Mouse (Mus musculus) Patski (cell line): ENCODE results near the gene Entpd6. TPM values are rescaled to one million over a fixed set of nuclear protein-coding genes. Genes with fewer than 3 reads are reported as not detected.
A peak's percentile ranks its signal among the peaks of the same experiment; 100 is the strongest.

ENCODE experiments used
- ATAC-seq: fragments of 100-300 bp; one replicate; pipeline ENCODE4 v1.8.0; 2021
- CTCF ChIA-PET: fragments of 350-600 bp; sonication (Branson Sonifier 250); formaldehyde crosslinking; loops from one replicate; lab custom pipeline; 2022; ENCODE audit warnings: inconsistent platforms; lab: Charles Lee
- POLR2A ChIA-PET: fragments of 350-600 bp; sonication (Branson Sonifier 250); formaldehyde crosslinking; loops from one replicate; lab custom pipeline; 2022; ENCODE audit warnings: antibody characterized with exemption, inconsistent platforms; lab: Charles Lee
- DNase-seq: peaks from one replicate; pipeline ENCODE4 v3.0.0-alpha.2; 2011; ENCODE audit warnings: low read depth, low spot score
- H3K27me3 ChIP-seq: fragments of 371-371 bp; one replicate; pipeline ENCODE4 v1.5.1; 2021
- CTCF ChIP-seq: fragments of 100-300 bp; IDR thresholded peaks from one replicate; pipeline ENCODE4 v1.5.1; 2021
- in situ Hi-C: fragments of 300-500 bp; cut with MboI; formaldehyde crosslinking; loops from 3 replicates; pipeline ENCODE4 v1.11.1; 2018; ENCODE audit warnings: low pct_unique_long_range_greater_than_20kb, mixed read lengths
- polyA plus RNA-seq: library from polyadenylated mRNA; unstranded; gene quantifications from one replicate; pipeline ENCODE4 v1.2.3, GENCODE M21; 2021

Gene Entpd6
- polyA plus RNA-seq, 1 experiment from 2014 or later: 8.9 TPM

GRCm38 (mm10) chr2:150755016-150755415, 6.2 kb downstream of the Entpd6 start:
- DNase-seq (no peak), ATAC-seq (no peak)
- no peak for TF ChIP-seq CTCF
- POLR2A ChIA-PET: no interaction called here
- H3K27me3 ChIP-seq: no peaks in the 10 kb centered on the region
- in situ Hi-C loops: no loop called here
- CTCF ChIA-PET: interaction anchor here (0.9 kb wide), 1 partner anchor 13 kb away, joined by 3 read pairs; no protein-coding TSS in a partner anchor

GRCm38 (mm10) chr2:150761476-150761875, 12.6 kb downstream of the Entpd6 start:
- DNase-seq (no peak), ATAC-seq (no peak)
- in situ Hi-C loops: no loop called here
- POLR2A ChIA-PET: no interaction called here
- CTCF ChIA-PET: interaction anchor here (1.0 to 2.7 kb wide), 3 partner anchors 13 to 191 kb away, joined by 3 to 6 read pairs (median 3); partner anchors contain the start of genes Cst7 and Entpd6
- no peak for TF ChIP-seq CTCF
- no peaks in the 10 kb centered on the region for H3K27me3 ChIP-seq

GRCm38 (mm10) chr2:150765619-150766018, 16.8 kb downstream of the Entpd6 start:
- ATAC-seq (no peak), DNase-seq (no peak)
- ChIA-PET CTCF (interaction anchor here (2.9 kb wide), 1 partner anchor 11 kb away, joined by 6 read pairs; no protein-coding TSS in a partner anchor), POLR2A (no interaction called here)
- in situ Hi-C loops: no loop called here
- H3K27me3 ChIP-seq: no peaks in the 10 kb centered on the region
- TF ChIP-seq CTCF: no peak

- CTCF ChIA-PET: interaction anchor here (2.9 kb wide), 1 partner anchor 10 kb away, joined by 6 read pairs; no protein-coding TSS in a partner anchor
- H3K27me3 ChIP-seq: no peaks in the 10 kb centered on the region
- POLR2A ChIA-PET: interaction anchor here (0.7 kb wide), 1 partner anchor 16 kb away, joined by 10 read pairs; no protein-coding TSS in a partner anchor
- TF ChIP-seq CTCF: no peak
- no peak for ATAC-seq
- no peak for DNase-seq
- in situ Hi-C loops: no loop called here
These were observed 17.4 kb downstream of the Entpd6 start for GRCm38 (mm10) chr2:150766083-150766862.

GRCm38 (mm10) chr2:150768678-150769077, 19.8 kb downstream of the Entpd6 start:
- no peak for TF ChIP-seq CTCF
- ChIA-PET POLR2A (no interaction called here), CTCF (no interaction called here)
- H3K27me3 ChIP-seq: no peaks in the 10 kb centered on the region
- ATAC-seq: no peak
- in situ Hi-C loops: no loop called here
- DNase-seq: no peak

- ChIA-PET CTCF (no interaction called here), POLR2A (no interaction called here)
- no peak for TF ChIP-seq CTCF
- DNase-seq (no peak), ATAC-seq (peak; percentile 59)
- in situ Hi-C loops: no loop called here
- no peaks in the 10 kb centered on the region for H3K27me3 ChIP-seq
These were observed 21.9 kb downstream of the Entpd6 start for GRCm38 (mm10) chr2:150770747-150771146.

- DNase-seq: no peak
- TF ChIP-seq CTCF: no peak
- ChIA-PET CTCF (no interaction called here), POLR2A (no interaction called here)
- no peak for ATAC-seq
- in situ Hi-C loops: no loop called here
- H3K27me3 ChIP-seq: no peaks in the 10 kb centered on the region
These were observed 22.3 kb downstream of the Entpd6 start for GRCm38 (mm10) chr2:150771169-150771568.

GRCm38 (mm10) chr2:150771996-150772395, 23.2 kb downstream of the Entpd6 start:
- no peak for TF ChIP-seq CTCF
- DNase-seq (no peak), ATAC-seq (no peak)
- ChIA-PET CTCF (interaction anchor here (1.6 kb wide), 1 partner anchor 13 kb away, joined by 3 read pairs; no protein-coding TSS in a partner anchor), POLR2A (no interaction called here)
- no peaks in the 10 kb centered on the region for H3K27me3 ChIP-seq
- in situ Hi-C loops: no loop called here

GRCm38 (mm10) chr2:150772466-150773119, 23.8 kb downstream of the Entpd6 start:
- in situ Hi-C loops: no loop called here
- ATAC-seq (no peak), DNase-seq (no peak)
- POLR2A ChIA-PET: no interaction called here
- TF ChIP-seq CTCF: no peak
- H3K27me3 ChIP-seq: no peaks in the 10 kb centered on the region
- CTCF ChIA-PET: interaction anchor here (1.6 kb wide), 1 partner anchor 12 kb away, joined by 3 read pairs; no protein-coding TSS in a partner anchor

GRCm38 (mm10) chr2:150782801-150783200, 34.0 kb downstream of the Entpd6 start:
- H3K27me3 ChIP-seq: no peaks in the 10 kb centered on the region
- CTCF ChIA-PET: no interaction called here
- TF ChIP-seq CTCF: no peak
- POLR2A ChIA-PET: no interaction called here
- in situ Hi-C loops: loop anchor here (25.0 kb wide), 1 partner anchor 730 kb away; no protein-coding TSS in a partner anchor
- no peak for ATAC-seq
- DNase-seq: no peak
